22 mouse cellular contexts compared by ENCODE assay signal in the genomic region with DNA sequence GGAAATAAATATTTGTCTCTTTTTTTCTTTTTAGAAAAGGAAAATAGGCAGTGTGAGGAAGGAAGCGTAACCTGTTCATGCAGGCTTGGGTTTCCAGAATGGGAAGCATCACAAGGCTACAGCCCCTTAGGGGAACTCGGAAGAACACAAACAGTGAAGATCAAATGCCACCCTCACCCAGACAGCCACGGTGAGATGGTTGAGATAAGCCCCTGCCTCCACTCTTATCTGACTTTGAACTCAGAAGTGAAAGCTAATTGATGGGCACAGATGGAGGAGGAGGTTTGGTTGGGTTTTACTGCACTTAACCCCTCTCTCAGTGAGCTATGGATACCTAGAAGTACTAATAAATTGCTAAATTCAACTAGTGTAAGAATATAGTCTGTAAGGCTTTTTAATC. TPM values are rescaled to one million over a fixed set of nuclear protein-coding genes. Genes with fewer than 3 reads are reported as not detected.
DNase-seq lines count a peak whose midpoint lies in the region; ATAC-seq and TF ChIP-seq lines count a peak whose summit lies in the region.
"Had no signal": no experiment of that assay in that cellular context is flagged by ENCODE, and none has a peak within 500 bp of the region (broad histone marks: within the 10 kb centered on the region; RNA-seq: fewer than 3 reads in every experiment).

No protein-coding gene starts in this region.

- no peaks in the 10 kb centered on the region for H3K9me3 ChIP-seq in midbrain, embryonic 14.5 days (ENCODE audit: control insufficient read depth, low read length)
- H3K9me3 ChIP-seq: hindbrain, embryonic 12.5 days had no signal

- peak overlapping the region; percentile 29; the same call in 1 of the 2 replicates for H3K27ac ChIP-seq in gastrocnemius, adult 2 months
- no peak overlapping the region for H3K27ac ChIP-seq in midbrain, embryonic 14.5 days (replicated peaks; ENCODE audit: low read depth, low read length)
- H3K27ac ChIP-seq: hindbrain, embryonic 12.5 days; hindbrain, postnatal 0 days; midbrain, embryonic 12.5 days had no signal

- no peaks in the 10 kb centered on the region for H3K4me1 ChIP-seq in midbrain, embryonic 14.5 days (ENCODE audit: control insufficient read depth, insufficient read depth, low read length)

- no peaks in the 10 kb centered on the region for H3K27me3 ChIP-seq in midbrain, embryonic 14.5 days (ENCODE audit: control insufficient read depth, insufficient read depth, low read length)
- H3K27me3 ChIP-seq: hindbrain, embryonic 12.5 days; midbrain, embryonic 12.5 days had no signal

- ATAC-seq in midbrain, embryonic 14.5 days (ENCODE audit: low FRiP score, low TSS enrichment), result no peak
- ATAC-seq: forebrain, embryonic 14.5 days; hindbrain, postnatal 0 days had no signal

- WGBS in midbrain, embryonic 14.5 days, result 83% methylated on average over 3 of the region's 3 CpGs

- TF ChIP-seq CTCF in gastrocnemius, adult 2 months (IDR thresholded peaks at IDR 0.05), result no peak

- H3K4me2 ChIP-seq in midbrain, embryonic 14.5 days (ENCODE audit: low read length), result no peak overlapping the region
- H3K4me2 ChIP-seq: heart, embryonic 11.5 days; hindbrain, embryonic 12.5 days; lung, embryonic 14.5 days; midbrain, embryonic 12.5 days had no signal

- H3K36me3 ChIP-seq in midbrain, embryonic 14.5 days (ENCODE audit: control insufficient read depth, insufficient read depth, low read length), result no peaks in the 10 kb centered on the region
- H3K36me3 ChIP-seq: midbrain, embryonic 12.5 days had no signal

- DNase-seq in gastrocnemius, adult 2 months, result no peak
- no peak for DNase-seq in gastrocnemius, adult 18-20 months (ENCODE audit: low spot score)
- DNase-seq in thymus, postnatal 0 days (ENCODE audit: low spot score), result peak; percentile 42
- no peak for DNase-seq in thymus, postnatal 4 days
- DNase-seq in induced T-regulatory cell, adult 2 months (ENCODE audit: low read depth), result peak; percentile 30
- no peak for DNase-seq in urinary bladder, postnatal 25 days (ENCODE audit: low spot score)
- DNase-seq in midbrain, embryonic 14.5 days, result no peak
- DNase-seq: adrenal gland, postnatal 10 days; cerebellum, adult 8-10 months; cerebellum, postnatal 36 days; gastrocnemius, postnatal 36 days; heart, adult 18-20 months; heart, postnatal 36 days; kidney, adult 11 months; kidney, postnatal 14 days; layer of hippocampus, adult 9-11 months; lung, embryonic 14.5 days had no signal

- intact Hi-C loops in gastrocnemius, adult 2 months (cut with DNase I), result no loop called here

- no peak overlapping the region for H3K9ac ChIP-seq in midbrain, embryonic 14.5 days (replicated peaks; ENCODE audit: low read length)
- H3K9ac ChIP-seq: hindbrain, embryonic 12.5 days; lung, embryonic 14.5 days; midbrain, embryonic 12.5 days had no signal

- H3K4me3 ChIP-seq in gastrocnemius, adult 2 months, result no peak overlapping the region
- H3K4me3 ChIP-seq in midbrain, embryonic 14.5 days (replicated peaks; ENCODE audit: low read depth, low read length), result no peak overlapping the region
- H3K4me3 ChIP-seq: hindbrain, embryonic 12.5 days; midbrain, embryonic 12.5 days had no signal

RNA-seq across cellular contexts. Expression of a gene that starts 33.7 kb away (rescaled TPM):
- total RNA-seq in gastrocnemius, adult 2 months (2021), result 10 to 100 TPM; 45.0 to 46.7 TPM
- total RNA-seq in gastrocnemius, adult 18-20 months (2021), result 10 to 100 TPM; 39.3 to 39.7 TPM
- 20.0 and 22.0 TPM in 2 replicates for polyA plus RNA-seq in thymus, postnatal 0 days (2015; fragmentation: Nextera tagmentation; extraction: Ambion mirVana)
- polyA plus RNA-seq in midbrain, embryonic 14.5 days (2014; fragmentation: Nextera tagmentation; extraction: Ambion mirVana), result 23.0 and 26.8 TPM in 2 replicates

Comparison
In these comparisons a context has a peak if more than half of its experiments do, and no peak if none do; other contexts are left out.
1. DNase-seq: peak in thymus, postnatal 0 days (single experiment) and induced T-regulatory cell, adult 2 months (single experiment); none in gastrocnemius, adult 2 months (single experiment), gastrocnemius, adult 18-20 months (single experiment), thymus, postnatal 4 days (single experiment), urinary bladder, postnatal 25 days (single experiment) and midbrain, embryonic 14.5 days (single experiment).